Mouse (Mus musculus) kidney, adult 2 months (tissue): Measurements from ENCODE around the gene Lrr1. TPM values are rescaled to one million over a fixed set of nuclear protein-coding genes. Genes with fewer than 3 reads are reported as not detected.
A peak's percentile ranks its signal among the peaks of the same experiment; 100 is the strongest.

ENCODE experiments used
- DNase-seq: peaks from one replicate; pipeline ENCODE4 v3.0.0; 2021
- H3K27ac ChIP-seq: fragments of 200-500 bp; 2 replicates; pipeline ENCODE4 v1.5.1; 2012; ENCODE audit warnings: low read depth, low read length, control low read depth, inconsistent platforms; ENCODE audit not compliant: insufficient read depth
- H3K27me3 ChIP-seq: fragments of 200-500 bp; replicated peaks from 2 replicates; pipeline ENCODE4 v1.6.1; 2012; ENCODE audit warnings: mild to moderate bottlenecking, moderate library complexity, low read length, inconsistent platforms; ENCODE audit not compliant: control insufficient read depth, insufficient read depth
- H3K36me3 ChIP-seq: fragments of 200-500 bp; 2 replicates; pipeline ENCODE4 v1.6.1; 2012; ENCODE audit warnings: mild to moderate bottlenecking, moderate library complexity, low read length, inconsistent platforms; ENCODE audit not compliant: control insufficient read depth, insufficient read depth
- H3K4me1 ChIP-seq: fragments of 200-500 bp; 2 replicates; pipeline ENCODE4 v1.6.1; 2011; ENCODE audit warnings: low read length; ENCODE audit not compliant: control insufficient read depth, insufficient read depth
- H3K4me3 ChIP-seq: fragments of 200-500 bp; 2 replicates; pipeline ENCODE4 v1.5.1; 2011; ENCODE audit warnings: mild to moderate bottlenecking, low read depth, low read length, control low read depth; ENCODE audit not compliant: insufficient read depth
- CTCF ChIP-seq: fragments of 200-500 bp; conservative IDR thresholded peaks from 2 replicates; pipeline ENCODE4 v1.5.1; 2011; ENCODE audit warnings: low read depth, mild to moderate bottlenecking, control low read depth, low read length, moderate library complexity, mixed read lengths; ENCODE audit not compliant: insufficient read depth, insufficient read length
- POLR2A ChIP-seq: fragments of 200-500 bp; IDR thresholded peaks from one replicate; pipeline ENCODE4 v1.6.1; 2011; ENCODE audit warnings: low read depth, low read length, control low read depth
- WGBS: fragments of 180-500 bp; shearing (Covaris S2); methylation state at CpG from one replicate; pipeline ENCODE4 v1.1.7; 2018; 5-methylcytosine and 5-hydroxymethylcytosine counted together
- polyA plus RNA-seq: library from polyadenylated mRNA; depleted of rRNA; stranded (reverse); fragments of >200 nt; gene quantifications from 2 replicates; pipeline ENCODE4 v1.2.3, GENCODE M21; 2012

The Lrr1 gene
- polyA plus RNA-seq, 1 experiment: not detected

DNA sequence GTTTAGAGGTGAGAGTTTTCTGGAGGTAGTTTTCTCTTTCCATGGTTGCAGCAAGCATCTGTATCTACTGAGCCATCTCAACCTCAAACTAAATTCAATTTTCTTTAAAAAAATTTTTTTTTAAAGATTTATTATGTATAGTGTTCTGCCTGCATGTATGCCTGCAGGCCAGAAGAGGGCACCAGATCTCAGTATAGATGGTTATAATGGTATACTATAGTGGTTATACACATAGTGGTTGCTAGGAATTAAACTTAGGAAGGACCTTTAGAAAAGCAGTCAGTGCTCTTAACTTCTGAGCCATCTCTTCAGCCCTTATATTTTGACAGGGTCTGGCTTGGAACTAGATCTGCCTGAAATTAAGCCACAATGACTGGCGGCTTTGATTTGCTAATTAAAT, 21.9 kb downstream of the Lrr1 start:
- TF ChIP-seq POLR2A (no peak), CTCF (no peak)
- WGBS: 100% methylated on average over 1 of the region's 1 CpGs
- no peaks in the 10 kb centered on the region for H3K36me3 ChIP-seq
- no peak overlapping the region for H3K4me3 ChIP-seq
- H3K4me1 ChIP-seq: peaks cover 6% of the 10 kb centered on the region; the same call in 1 of the 2 replicates
- H3K27ac ChIP-seq: no peak overlapping the region
- no peaks in the 10 kb centered on the region for H3K27me3 ChIP-seq
- no peak for DNase-seq

DNA sequence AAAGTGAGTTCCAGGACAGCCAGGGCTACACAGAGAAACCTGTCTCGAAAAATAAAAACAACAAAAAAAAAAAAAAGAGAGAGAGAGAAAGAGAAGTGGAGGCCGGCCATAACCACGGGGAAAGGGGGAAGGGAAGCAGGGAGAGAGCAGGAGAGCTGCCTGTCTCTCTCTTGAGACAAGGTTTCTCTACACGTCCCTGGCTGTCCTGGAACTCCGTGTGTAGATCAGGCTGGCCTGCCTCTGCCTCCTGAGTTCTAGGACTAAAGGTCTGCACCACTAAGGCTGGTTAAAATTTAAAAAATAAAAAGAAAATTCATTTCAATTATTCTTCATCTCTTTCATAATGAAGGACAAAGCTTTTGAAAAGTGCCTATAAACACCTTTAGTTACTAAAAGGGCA, 22.8 kb downstream of the Lrr1 start:
- Histone ChIP-seq H3K4me3 (no peak overlapping the region), H3K36me3 (no peaks in the 10 kb centered on the region), H3K27me3 (no peaks in the 10 kb centered on the region), H3K27ac (no peak overlapping the region), H3K4me1 (peaks cover 5% of the 10 kb centered on the region; the same call in 1 of the 2 replicates)
- TF ChIP-seq POLR2A: no peak
- no peak for TF ChIP-seq CTCF
- 89% methylated on average over 5 of the region's 5 CpGs for WGBS
- no peak for DNase-seq

- H3K4me1 ChIP-seq: no peaks in the 10 kb centered on the region; the same call in 1 of the 2 replicates
- no peaks in the 10 kb centered on the region for H3K27me3 ChIP-seq
- no peak for DNase-seq
- no peak overlapping the region for H3K4me3 ChIP-seq
- no peaks in the 10 kb centered on the region for H3K36me3 ChIP-seq
- H3K27ac ChIP-seq: no peak overlapping the region
- WGBS: 89% methylated on average over 2 of the region's 2 CpGs
- no peak for TF ChIP-seq CTCF
- no peak for TF ChIP-seq POLR2A
Measured at GRCm38 (mm10) chr12:69192637-69193036, 24.0 kb downstream of the Lrr1 start.

- peak within 1 kb of the TSS; percentile 68 for H3K4me3 ChIP-seq
- DNase-seq: peak; percentile 75
- peaks cover 5% of the 10 kb centered on the region; the same call in 1 of the 2 replicates for H3K4me1 ChIP-seq
- under 1% methylated on average over 75 of the region's 75 CpGs for WGBS
- TF ChIP-seq CTCF (no peak), POLR2A (peak; percentile 58)
- H3K36me3 ChIP-seq: no peaks in the 10 kb centered on the region; the same call in 1 of the 2 replicates
- peak within 1 kb of the TSS; percentile 81 for H3K27ac ChIP-seq
- H3K27me3 ChIP-seq: no peaks in the 10 kb centered on the region
Measured at GRCm38 (mm10) chr12:69196444-69197377, 28.1 kb downstream of the Lrr1 start, which contains the start of gene Gm49383. Gene Gm49383, minus strand, starts transcription at chr12:69197104.

DNA sequence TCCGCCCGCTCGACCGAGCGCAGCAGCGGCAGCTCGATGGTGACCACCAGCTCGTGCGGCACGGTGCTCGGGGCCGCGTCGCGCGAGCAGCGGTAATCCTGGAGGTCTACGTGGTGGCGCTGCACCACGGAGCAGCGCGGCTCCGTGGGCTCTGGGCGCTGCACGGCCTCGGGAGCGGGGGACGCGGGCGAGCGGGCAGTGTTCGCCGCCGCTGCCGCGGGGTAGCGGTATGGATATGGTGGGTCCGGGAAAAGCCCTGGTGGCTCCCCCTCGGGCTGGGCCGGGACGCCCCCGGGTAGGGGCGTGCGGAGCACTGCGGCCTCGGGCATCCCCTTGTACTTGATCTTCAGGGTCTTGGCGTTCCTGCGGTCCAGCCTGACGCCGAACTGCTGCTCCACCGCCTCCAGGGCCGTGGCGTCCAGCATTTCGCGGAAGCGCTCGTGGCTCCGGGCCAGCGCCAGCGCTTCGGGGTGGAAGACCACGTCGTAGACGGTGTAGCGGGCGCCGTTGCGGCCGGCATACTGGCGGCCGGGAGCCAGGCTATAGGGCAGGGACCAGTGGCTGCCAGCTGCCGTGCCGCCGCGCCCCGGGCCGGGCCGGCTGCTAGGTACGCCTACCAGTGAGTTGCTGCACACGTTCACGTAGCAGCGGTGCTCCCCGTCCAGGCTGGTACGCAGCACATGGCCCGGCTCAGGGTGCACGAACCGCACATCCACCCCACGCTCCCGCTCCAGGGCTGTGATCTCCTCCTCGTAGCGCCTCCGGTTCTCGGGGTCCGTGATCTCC, 29.0 kb downstream of the Lrr1 start:
- WGBS: under 1% methylated on average over 94 of the region's 94 CpGs
- peak overlapping the region; percentile 81 for H3K27ac ChIP-seq

DNA sequence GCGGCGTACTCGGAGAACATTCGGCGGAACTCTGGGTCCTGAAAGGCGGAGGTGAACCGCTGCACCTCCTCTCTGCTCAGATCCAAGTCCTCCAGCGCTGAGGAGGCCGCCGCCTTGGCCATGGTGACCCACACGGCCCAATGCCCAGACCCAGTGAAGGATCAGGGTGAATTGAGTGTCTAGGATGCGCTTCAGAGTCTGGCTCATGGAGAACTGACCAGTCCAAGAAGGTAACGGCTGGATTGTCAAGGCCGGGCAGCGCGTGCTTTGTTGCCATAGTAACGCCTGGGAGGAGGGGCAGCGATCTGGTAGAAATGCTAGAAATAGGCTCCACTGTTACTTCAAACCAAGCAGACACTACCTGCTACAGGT, 29.5 kb downstream of the Lrr1 start, which contains the start of gene Dnaaf2:
Gene Dnaaf2 (minus strand): TSS at position 266 of the 372 bp plus-strand sequence.
- peak; percentile 91 for DNase-seq
- Histone ChIP-seq H3K36me3 (no peaks in the 10 kb centered on the region; the same call in 1 of the 2 replicates), H3K4me1 (peaks cover 5% of the 10 kb centered on the region; the same call in 1 of the 2 replicates), H3K4me3 (peak within 1 kb of the TSS; percentile 68), H3K27me3 (no peaks in the 10 kb centered on the region), H3K27ac (peak within 1 kb of the TSS; percentile 81)
- TF ChIP-seq CTCF (no peak), POLR2A (no peak)
- WGBS: under 1% methylated on average over 18 of the region's 18 CpGs

More for the DNA sequence above, 29.0 kb downstream of the Lrr1 start:
- DNase-seq: peak; percentile 56
- TF ChIP-seq POLR2A (no peak), CTCF (no peak)
- Histone ChIP-seq H3K36me3 (no peaks in the 10 kb centered on the region; the same call in 1 of the 2 replicates), H3K4me3 (peak overlapping the region; percentile 68), H3K27me3 (no peaks in the 10 kb centered on the region), H3K4me1 (peaks cover 5% of the 10 kb centered on the region; the same call in 1 of the 2 replicates)
